Mouse (Mus musculus) heart, embryonic 11.5 days (tissue): ENCODE results near the gene Tubgcp2. TPM values are rescaled to one million over a fixed set of nuclear protein-coding genes. Genes with fewer than 3 reads are reported as not detected.

Experiments
- ATAC-seq: fragments of 200-750 bp; cut with Nextera tagmentation; replicated peaks from 2 replicates; pipeline ENCODE4 v1.8.0; 2017; ENCODE audit warnings: moderate library complexity; ENCODE audit not compliant: insufficient number of reproducible peaks, low FRiP score, low TSS enrichment
- H3K27ac ChIP-seq: fragments of 300-500 bp; sonication (generic); 2 replicates; pipeline ENCODE4 v1.5.1; 2014; ENCODE audit warnings: mild to moderate bottlenecking, low read depth, low read length
- H3K27me3 ChIP-seq: fragments of 300-500 bp; sonication (generic); 2 replicates; pipeline ENCODE4 v1.6.1; 2014; ENCODE audit warnings: mild to moderate bottlenecking, low read length, mixed read lengths; ENCODE audit not compliant: control insufficient read depth, insufficient read depth
- H3K36me3 ChIP-seq: fragments of 300-500 bp; sonication (generic); 2 replicates; pipeline ENCODE4 v1.6.1; 2014; ENCODE audit warnings: mild to moderate bottlenecking, low read length, moderate library complexity, mixed read lengths; ENCODE audit not compliant: control insufficient read depth, insufficient read depth
- H3K4me1 ChIP-seq: fragments of 300-500 bp; sonication (generic); 2 replicates; pipeline ENCODE4 v1.6.1; 2014; ENCODE audit warnings: low read length; ENCODE audit not compliant: control insufficient read depth, insufficient read depth
- H3K4me2 ChIP-seq: fragments of 300-500 bp; sonication (generic); 2 replicates; pipeline ENCODE4 v1.6.1; 2014; ENCODE audit warnings: mild to moderate bottlenecking, moderate library complexity
- H3K4me3 ChIP-seq: fragments of 300-500 bp; sonication (generic); 2 replicates; pipeline ENCODE4 v1.5.1; 2014; ENCODE audit warnings: low read depth, low read length
- H3K9ac ChIP-seq: fragments of 300-500 bp; sonication (generic); 2 replicates; pipeline ENCODE4 v1.6.1; 2014; ENCODE audit warnings: mild to moderate bottlenecking, low read depth, low read length, moderate library complexity
- H3K9me3 ChIP-seq: fragments of 300-500 bp; sonication (generic); replicated peaks from 2 replicates; pipeline ENCODE4 v1.6.1; 2016; ENCODE audit warnings: low read length; ENCODE audit not compliant: control insufficient read depth
- WGBS: fragments of 180-500 bp; shearing (Covaris S2); extraction: QIAGEN DNeasy Blood & Tissue Kit; methylation state at CpG from one replicate; pipeline ENCODE4 v1.1.7; 2014; ENCODE audit not compliant: insufficient replicate concordance; 5-methylcytosine and 5-hydroxymethylcytosine counted together
- polyA plus RNA-seq: library from polyadenylated mRNA; unstranded; fragments of >200 nt; fragmentation: Nextera tagmentation; extraction: Ambion mirVana; gene quantifications from 2 replicates; pipeline ENCODE4 v1.2.1, GENCODE M21; 2014

The Tubgcp2 gene
- polyA plus RNA-seq, 1 experiment from 2014 or later = 37.3 TPM

- H3K9me3 ChIP-seq = no peaks in the 10 kb centered on the region
- peaks cover 92% of the 10 kb centered on the region for H3K27me3 ChIP-seq
- H3K27ac ChIP-seq = no peak overlapping the region
- WGBS = 62% methylated on average over 4 of the region's 4 CpGs
- ATAC-seq = no peak
- no peak overlapping the region for H3K4me3 ChIP-seq
- H3K9ac ChIP-seq = no peak overlapping the region
- H3K4me1 ChIP-seq = peaks cover 7% of the 10 kb centered on the region; the same call in 1 of the 2 replicates
- H3K4me2 ChIP-seq = no peak overlapping the region
- H3K36me3 ChIP-seq = no peaks in the 10 kb centered on the region
Measured at GRCm38 (mm10) chr7:140054124-140054523, 17.7 kb upstream of the Tubgcp2 start.

GRCm38 (mm10) chr7:140049115-140049689 lies 12.7 kb upstream of the Tubgcp2 start:
- peaks cover 15% of the 10 kb centered on the region; the same call in 1 of the 2 replicates for H3K4me1 ChIP-seq
- no peak overlapping the region for H3K9ac ChIP-seq
- under 1% methylated on average over 34 of the region's 34 CpGs for WGBS
- ATAC-seq = peak; percentile 59; the same call in 1 of the 2 replicates
- H3K27me3 ChIP-seq = peaks cover 91% of the 10 kb centered on the region
- H3K4me3 ChIP-seq = peak overlapping the region; percentile 43
- H3K27ac ChIP-seq = no peak overlapping the region
- H3K4me2 ChIP-seq = peak overlapping the region; percentile 70
- no peaks in the 10 kb centered on the region for H3K9me3 ChIP-seq
- H3K36me3 ChIP-seq = no peaks in the 10 kb centered on the region

GRCm38 (mm10) chr7:140048361-140049114 lies 12.1 kb upstream of the Tubgcp2 start, which contains the start of gene Msx3:
Gene Msx3, minus strand, starts transcription at chr7:140049089.
- under 1% methylated on average over 56 of the region's 56 CpGs for WGBS
- peaks cover 15% of the 10 kb centered on the region; the same call in 1 of the 2 replicates for H3K4me1 ChIP-seq
- H3K27ac ChIP-seq = no peak within 1 kb of the TSS
- H3K36me3 ChIP-seq = no peaks in the 10 kb centered on the region
- ATAC-seq = 0 out of 2 replicates have a peak, but pooled peaks have one; percentile 24
- peaks cover 86% of the 10 kb centered on the region for H3K27me3 ChIP-seq
- no peak within 1 kb of the TSS for H3K9ac ChIP-seq
- H3K4me2 ChIP-seq = peak within 1 kb of the TSS; percentile 70
- H3K9me3 ChIP-seq = no peaks in the 10 kb centered on the region
- peak within 1 kb of the TSS; percentile 43 for H3K4me3 ChIP-seq

GRCm38 (mm10) chr7:140047811-140048311 lies 11.4 kb upstream of the Tubgcp2 start:
- WGBS = under 1% methylated on average over 33 of the region's 33 CpGs
- H3K9me3 ChIP-seq = no peaks in the 10 kb centered on the region
- peaks cover 80% of the 10 kb centered on the region for H3K27me3 ChIP-seq
- no peaks in the 10 kb centered on the region for H3K36me3 ChIP-seq
- no peak for ATAC-seq
- H3K9ac ChIP-seq = no peak overlapping the region
- no peak overlapping the region for H3K27ac ChIP-seq
- H3K4me2 ChIP-seq = peak overlapping the region; percentile 70
- H3K4me1 ChIP-seq = peaks cover 15% of the 10 kb centered on the region; the same call in 1 of the 2 replicates
- H3K4me3 ChIP-seq = peak overlapping the region; percentile 43

- peaks cover 59% of the 10 kb centered on the region for H3K27me3 ChIP-seq
- H3K9ac ChIP-seq = no peak overlapping the region
- no peaks in the 10 kb centered on the region; the same call in 1 of the 2 replicates for H3K36me3 ChIP-seq
- H3K4me1 ChIP-seq = peaks cover 15% of the 10 kb centered on the region; the same call in 1 of the 2 replicates
- no peak for ATAC-seq
- H3K27ac ChIP-seq = no peak overlapping the region
- 61% methylated on average over 4 of the region's 4 CpGs for WGBS
- no peak overlapping the region for H3K4me2 ChIP-seq
- H3K4me3 ChIP-seq = no peak overlapping the region
- H3K9me3 ChIP-seq = no peaks in the 10 kb centered on the region
Measured at GRCm38 (mm10) chr7:140045546-140045945, 9.1 kb upstream of the Tubgcp2 start.

- H3K36me3 ChIP-seq = peaks cover 3% of the 10 kb centered on the region
- no peak overlapping the region for H3K27ac ChIP-seq
- no peak for ATAC-seq
- no peaks in the 10 kb centered on the region for H3K4me1 ChIP-seq
- no peak overlapping the region for H3K9ac ChIP-seq
- no peak overlapping the region for H3K4me2 ChIP-seq
- peaks cover 32% of the 10 kb centered on the region for H3K27me3 ChIP-seq
- no peaks in the 10 kb centered on the region for H3K9me3 ChIP-seq
- WGBS = 49% methylated on average over 3 of the region's 3 CpGs
- H3K4me3 ChIP-seq = no peak overlapping the region
Measured at GRCm38 (mm10) chr7:140042728-140043127, 6.3 kb upstream of the Tubgcp2 start.

GRCm38 (mm10) chr7:140037171-140037555 lies 694 bp upstream of the Tubgcp2 start:
- Histone ChIP-seq H3K9me3 (no peaks in the 10 kb centered on the region), H3K27ac (no peak overlapping the region), H3K4me1 (peaks cover 10% of the 10 kb centered on the region), H3K36me3 (peaks cover 8% of the 10 kb centered on the region), H3K4me3 (peak overlapping the region; percentile 77), H3K27me3 (no peaks in the 10 kb centered on the region), H3K4me2 (peak overlapping the region; percentile 95), H3K9ac (peak overlapping the region; percentile 84)
- no peak for ATAC-seq
- 61% methylated on average over 3 of the region's 3 CpGs for WGBS

GRCm38 (mm10) chr7:140035456-140035855 lies 1.0 kb downstream of the Tubgcp2 start:
- 18% methylated on average over 7 of the region's 7 CpGs for WGBS
- no peak overlapping the region for H3K27ac ChIP-seq

More at GRCm38 (mm10) chr7:140035456-140035855, 1.0 kb downstream of the Tubgcp2 start:
- Histone ChIP-seq H3K4me3 (peak overlapping the region; percentile 77), H3K4me1 (peaks cover 10% of the 10 kb centered on the region), H3K9me3 (no peaks in the 10 kb centered on the region), H3K4me2 (peak overlapping the region; percentile 95), H3K27me3 (no peaks in the 10 kb centered on the region), H3K9ac (peak overlapping the region; percentile 84), H3K36me3 (peaks cover 19% of the 10 kb centered on the region)
- no peak for ATAC-seq
